Mouse (Mus musculus) mouse trophoblast stem cell (cell line): ENCODE data around the gene Pnck.

Experiments used
- in situ Hi-C, 2 experiments: fragments of 300-500 bp; cut with MseI, MboI; formaldehyde crosslinking; loops; 2 replicates in 1 of 2; 3 replicates in 1 of 2; pipeline ENCODE4 v1.15.1; 2025

Pnck gene

DNA sequence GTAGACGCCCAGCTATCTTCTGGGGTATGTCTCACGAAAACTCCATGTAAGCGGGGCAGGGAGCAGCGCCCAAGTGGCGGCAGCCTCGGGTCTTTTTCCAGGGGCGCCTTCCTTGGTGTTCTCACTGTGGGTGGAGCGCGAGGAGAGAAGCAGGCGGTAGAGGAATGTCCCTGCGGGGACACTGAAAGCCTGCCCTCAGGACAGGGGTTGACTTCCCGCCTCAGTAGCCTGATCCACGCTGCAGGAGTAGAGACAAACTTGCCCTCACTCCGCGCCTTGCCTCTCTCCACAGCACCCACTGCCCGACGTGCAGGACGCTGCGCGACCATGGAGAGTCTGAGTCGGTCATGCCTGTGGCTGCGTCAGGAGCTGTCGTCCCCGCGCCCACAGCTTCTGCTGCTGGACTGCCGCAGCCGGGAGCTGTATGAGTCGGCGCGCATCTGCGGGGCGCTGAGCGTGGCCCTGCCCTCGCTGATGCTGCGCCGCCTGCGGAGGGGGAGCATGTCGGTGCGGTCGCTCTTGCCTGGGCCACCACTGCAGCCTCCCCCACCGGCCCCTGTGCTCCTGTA, 19.9 kb downstream of the Pnck start:
- in situ Hi-C loops: no loop called here

DNA sequence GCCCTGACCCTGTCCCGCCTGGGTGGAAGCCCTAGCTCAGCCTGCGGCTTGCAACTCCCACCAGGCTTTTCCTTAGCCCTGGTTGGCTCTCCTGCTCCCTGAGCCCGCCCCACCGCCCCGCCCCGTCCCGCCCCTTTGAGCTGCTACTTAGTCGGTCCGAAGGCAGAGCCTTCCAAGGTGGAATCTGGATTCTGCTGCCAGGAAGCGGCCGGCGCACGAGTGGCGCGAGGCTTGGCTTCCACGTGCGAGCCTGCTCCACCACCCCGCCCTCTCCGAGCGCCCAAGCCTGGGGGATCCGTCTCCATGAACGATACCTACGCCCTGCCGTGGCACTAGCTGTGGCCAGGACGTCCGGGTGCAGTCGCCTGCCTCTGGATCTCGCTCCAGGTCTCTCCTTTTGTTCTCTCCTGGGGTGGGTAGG, 20.7 kb downstream of the Pnck start, which contains the start of gene Dusp9:
TSS of gene Dusp9 (plus strand) at position 165 of the 421 bp plus-strand sequence.
- in situ Hi-C loops: no loop called here

DNA sequence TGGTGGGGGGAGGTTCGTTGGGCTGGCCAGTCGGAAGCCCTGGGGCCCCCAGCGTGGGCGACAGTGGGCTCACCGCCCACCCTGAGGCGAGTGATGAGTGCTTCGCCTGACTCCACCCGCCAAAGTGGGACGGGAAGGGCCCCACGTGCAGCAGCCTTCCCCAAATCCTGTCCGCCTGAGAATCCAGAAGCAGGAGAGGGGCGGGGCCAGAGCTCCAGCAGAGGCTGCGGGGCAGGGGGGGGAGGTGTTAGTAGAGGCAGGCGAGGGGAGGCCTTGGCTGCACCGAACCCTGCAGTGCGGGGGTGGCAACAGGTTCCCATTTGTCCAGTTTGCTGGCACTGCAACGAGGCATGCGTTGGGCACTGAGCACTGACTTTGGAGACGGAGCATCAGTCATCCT, 22.5 kb downstream of the Pnck start:
- in situ Hi-C loops: no loop called here

DNA sequence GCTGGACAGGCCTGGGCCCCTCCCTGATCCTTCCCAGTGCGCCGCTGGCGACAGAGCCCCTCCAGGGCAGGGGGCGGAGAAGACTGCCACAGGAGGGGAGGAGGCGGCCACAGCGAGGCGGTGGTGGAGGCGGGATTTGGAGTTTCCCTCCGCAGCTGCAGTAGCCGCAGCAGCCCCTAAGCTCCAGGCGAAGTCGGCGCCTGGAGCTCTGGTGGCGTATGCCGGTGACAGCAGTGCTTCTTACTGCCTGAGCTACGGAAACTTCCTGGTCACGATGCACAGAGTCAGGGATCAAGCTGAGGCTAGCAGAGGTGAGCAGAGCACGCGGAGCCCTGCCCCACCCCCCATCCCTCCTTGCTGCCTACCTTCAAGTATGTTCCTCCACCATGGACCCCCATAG, 24.5 kb downstream of the Pnck start:
- in situ Hi-C loops: no loop called here

DNA sequence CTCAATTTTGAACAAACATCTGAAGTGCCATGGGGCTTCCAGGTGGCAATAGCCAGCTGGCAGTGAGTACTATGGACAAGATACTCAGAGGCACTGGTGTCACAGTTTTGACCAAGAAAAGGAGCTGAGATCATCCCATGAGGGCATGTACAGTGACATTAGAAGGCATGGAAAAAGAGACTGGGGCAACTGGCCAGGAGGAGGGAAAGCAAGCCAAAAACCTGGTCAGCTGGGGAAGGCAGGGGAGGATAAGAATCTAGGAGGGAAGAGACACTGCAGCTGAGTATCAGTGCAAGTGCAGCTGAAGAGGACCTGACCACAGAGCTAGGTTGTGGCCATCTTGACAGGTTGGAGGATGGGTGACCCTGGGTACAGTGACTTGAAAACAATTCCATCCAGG, 32.9 kb downstream of the Pnck start:
- in situ Hi-C loops: no loop called here

DNA sequence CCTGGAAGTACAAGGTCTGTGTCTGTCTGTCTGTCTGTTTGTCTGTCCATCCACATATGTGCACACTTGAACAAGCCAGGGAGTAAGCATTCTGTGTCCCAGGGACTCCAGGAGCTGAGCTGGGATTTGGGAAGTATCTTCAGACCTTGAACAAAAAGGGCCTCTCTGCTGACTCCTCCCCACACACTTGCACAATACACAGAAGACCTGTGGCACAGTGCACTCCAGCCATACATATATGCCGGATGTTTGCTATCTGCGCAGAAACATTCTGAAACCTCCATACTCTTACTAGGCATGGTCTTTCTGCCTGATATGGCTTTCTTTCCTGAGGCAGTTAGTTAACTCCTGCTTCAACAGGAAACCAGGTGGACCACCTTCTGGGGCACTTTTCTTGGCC, 40.0 kb downstream of the Pnck start:
- in situ Hi-C loops: no loop called here

DNA sequence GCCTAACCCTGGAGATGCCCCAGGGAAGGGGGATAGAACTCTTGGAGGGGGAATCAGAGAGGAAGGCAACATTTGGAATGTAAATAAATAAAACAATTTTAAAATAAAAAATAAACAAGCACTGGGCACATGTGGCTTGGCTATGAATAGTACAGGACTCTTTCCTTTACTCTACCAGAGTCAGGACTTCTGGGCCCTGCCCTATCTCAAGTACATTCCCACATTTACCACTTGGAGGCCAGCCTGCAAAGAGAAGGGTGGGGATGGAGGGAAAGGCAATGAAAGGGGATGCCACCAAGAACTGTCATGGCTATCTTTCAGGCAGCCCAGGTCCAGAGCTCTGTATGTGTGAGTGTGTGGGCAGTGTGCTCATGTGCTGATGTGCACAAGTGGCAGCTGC, 40.5 kb downstream of the Pnck start:
- in situ Hi-C loops: no loop called here

DNA sequence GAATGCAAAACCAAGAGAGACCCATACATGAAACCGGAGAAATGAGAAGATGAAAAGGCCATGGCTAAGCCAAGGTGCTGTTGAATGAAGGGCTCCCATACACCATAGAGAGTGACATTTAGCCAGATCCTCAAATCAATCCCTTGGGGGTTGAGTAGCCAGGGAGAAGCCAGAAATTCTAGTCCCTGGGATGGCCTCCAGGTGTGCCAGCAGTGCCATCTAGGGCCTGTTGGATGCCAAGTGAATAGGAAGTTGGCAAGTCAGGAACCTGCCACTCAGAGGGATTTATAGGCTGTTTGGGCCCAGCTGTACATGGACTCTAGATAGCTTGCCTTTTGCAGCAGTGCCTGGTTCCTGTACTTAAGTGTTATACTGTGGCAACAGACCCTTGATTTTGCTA, 44.0 kb downstream of the Pnck start:
- in situ Hi-C loops: no loop called here

DNA sequence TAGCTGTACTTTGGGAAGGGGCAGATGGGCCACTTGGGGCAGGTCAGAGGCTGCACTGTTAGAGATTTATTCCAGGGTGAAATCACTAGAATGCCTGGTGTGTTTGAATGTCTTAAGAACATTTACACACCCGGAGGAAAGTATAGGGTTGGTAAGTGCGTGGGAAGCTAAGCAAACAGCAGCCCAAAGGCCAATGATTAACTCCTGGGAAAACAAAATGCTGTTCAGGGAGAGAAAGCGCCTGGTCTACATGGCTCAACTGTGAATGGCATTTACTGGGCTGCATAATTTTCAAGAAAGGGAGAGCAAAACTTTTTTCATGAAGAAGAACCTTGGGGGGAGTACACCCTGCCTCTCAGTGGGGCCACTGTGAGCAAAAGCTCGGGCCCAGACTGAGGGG, 46.3 kb downstream of the Pnck start:
- in situ Hi-C loops: no loop called here
